Mouse (Mus musculus) G1E (cell line): ENCODE results near the gene Kif11.

Source experiments
- CTCF ChIP-seq: IDR thresholded peaks from 2 replicates; pipeline ENCODE4 v1.5.1; 2012; ENCODE audit warnings: low read depth, low read length, inconsistent platforms, mixed read lengths
- GATA1 ChIP-seq: IDR thresholded peaks from 2 replicates; pipeline ENCODE4 v1.6.1; 2012; ENCODE audit warnings: borderline replicate concordance, low read length, inconsistent platforms, mixed read lengths
- GATA2 ChIP-seq: IDR thresholded peaks from 2 replicates; pipeline ENCODE4 v1.6.1; 2012; ENCODE audit warnings: low read depth, low read length, inconsistent platforms, borderline replicate concordance
- POLR2AphosphoS5 ChIP-seq: IDR thresholded peaks from 2 replicates; pipeline ENCODE4 v1.6.1; 2012; ENCODE audit warnings: low read depth, low read length, inconsistent platforms; ENCODE audit not compliant: insufficient replicate concordance
- TAL1 ChIP-seq: conservative IDR thresholded peaks from 2 replicates; pipeline ENCODE4 v1.6.1; 2012; ENCODE audit warnings: low read depth, low read length, inconsistent platforms, mixed read lengths

DNA sequence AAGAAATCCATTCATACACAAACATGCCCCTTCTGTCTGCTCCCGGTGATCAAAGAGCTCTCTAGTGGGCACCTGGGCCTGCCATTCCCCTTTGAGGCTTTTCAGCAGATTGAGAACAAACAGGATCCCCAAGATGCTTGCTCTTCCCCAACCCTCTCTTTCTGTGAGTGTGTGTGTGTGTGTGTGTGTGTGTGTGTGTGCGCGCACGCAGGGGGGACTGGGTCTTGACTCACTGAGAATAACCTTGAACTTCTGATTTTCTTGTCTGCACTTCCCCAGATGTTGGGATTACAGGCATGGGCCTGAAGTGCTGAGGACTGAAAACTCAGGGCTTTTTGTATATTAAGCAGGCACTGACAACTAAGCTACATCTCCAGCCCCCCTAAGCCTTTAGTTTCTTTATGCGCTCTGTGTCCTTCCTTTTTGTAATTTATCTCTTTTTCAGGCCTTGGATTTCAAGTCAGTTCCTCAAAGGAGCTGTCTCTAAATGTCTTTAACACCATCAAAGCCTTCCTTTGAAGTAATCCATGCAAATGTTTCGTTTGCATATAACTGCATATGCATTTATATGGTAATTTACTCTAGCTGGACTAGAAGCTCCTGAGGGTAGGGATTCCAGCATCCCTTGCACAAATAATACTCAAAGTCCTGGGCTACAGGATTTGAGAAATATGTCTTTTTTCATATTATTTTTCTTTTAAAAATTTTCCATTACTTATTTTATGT, 92.8 kb downstream of the Kif11 start:
- no peak for TF ChIP-seq CTCF
- no peak for TF ChIP-seq GATA1
- TF ChIP-seq TAL1 = no peak
- no peak for TF ChIP-seq POLR2AphosphoS5
- TF ChIP-seq GATA2 = no peak
